Mouse (Mus musculus): ENCODE measurements around the gene Vps33b. TPM values are rescaled to one million over a fixed set of nuclear protein-coding genes. Genes with fewer than 3 reads are reported as not detected.

Vps33b gene
- polyA plus RNA-seq, 1 experiment from 2014 or later = 11.1 TPM

DNA sequence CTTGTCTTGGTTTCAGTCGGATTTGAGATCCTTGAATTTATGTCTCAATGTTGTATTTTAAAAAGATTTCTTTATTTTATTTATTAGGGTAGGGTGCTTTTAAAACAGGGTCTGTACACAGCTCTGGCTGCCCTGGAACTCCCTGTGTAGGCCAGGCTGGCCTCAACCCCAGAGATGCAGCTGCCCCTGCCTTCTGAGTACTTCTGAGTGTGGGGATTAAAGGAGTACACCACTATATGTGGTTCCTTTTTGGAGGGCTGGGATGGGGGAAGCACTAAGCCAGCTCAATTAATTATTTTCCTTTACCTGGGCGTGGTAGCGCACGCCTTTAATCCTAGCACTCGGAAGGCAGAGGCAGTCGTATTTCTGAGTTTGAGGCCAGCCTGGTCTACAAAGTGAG is 27.0 kb downstream of the Vps33b start:
- peak overlapping the region; percentile 16; the same call in 1 of the 2 replicates for H3K4me2 ChIP-seq
- no peaks in the 10 kb centered on the region for H3K9me3 ChIP-seq
- H3K27me3 ChIP-seq = no peaks in the 10 kb centered on the region
- H3K4me1 ChIP-seq = peaks cover 27% of the 10 kb centered on the region
- 0 out of 2 replicates have a peak overlapping the region, but pooled peaks have one; percentile 2 for H3K9ac ChIP-seq
- ATAC-seq (ENCODE audit: borderline replicate concordance, extremely low read depth, low FRiP score, low TSS enrichment) = no peak
- 91% methylated on average over 6 of the region's 6 CpGs for WGBS
- no peak overlapping the region for H3K27ac ChIP-seq
- no peak overlapping the region; the same call in 1 of the 2 replicates for H3K4me3 ChIP-seq
- peaks cover 27% of the 10 kb centered on the region for H3K36me3 ChIP-seq

DNA sequence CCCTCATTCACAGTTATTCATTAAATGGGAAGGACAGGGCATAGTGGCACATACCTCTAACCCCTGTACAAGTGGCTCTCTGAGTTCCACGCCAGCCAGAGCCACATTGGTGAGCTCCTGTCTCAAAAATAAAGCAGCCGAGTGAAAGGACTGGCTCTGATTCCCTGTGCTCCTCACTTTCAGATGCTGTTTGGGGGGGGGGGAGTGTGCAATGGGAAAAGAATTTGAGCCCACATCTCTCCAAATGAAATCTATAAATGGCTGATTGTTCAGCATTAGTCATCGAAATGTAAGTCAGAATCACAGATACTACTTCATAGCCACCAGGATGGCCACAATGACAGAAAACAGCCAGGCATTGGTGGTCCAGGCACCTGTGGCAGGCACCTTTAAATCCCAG is 27.6 kb downstream of the Vps33b start:
- H3K4me2 ChIP-seq = peak overlapping the region; percentile 16; the same call in 1 of the 2 replicates
- H3K9ac ChIP-seq = no peak overlapping the region
- no peaks in the 10 kb centered on the region for H3K9me3 ChIP-seq
- H3K27ac ChIP-seq = no peak overlapping the region
- H3K4me1 ChIP-seq = peaks cover 27% of the 10 kb centered on the region
- peaks cover 32% of the 10 kb centered on the region for H3K36me3 ChIP-seq
- H3K27me3 ChIP-seq = no peaks in the 10 kb centered on the region
- 69% methylated on average over 3 of the region's 3 CpGs for WGBS
- ATAC-seq (ENCODE audit: borderline replicate concordance, extremely low read depth, low FRiP score, low TSS enrichment) = no peak
- no peak overlapping the region for H3K4me3 ChIP-seq

DNA sequence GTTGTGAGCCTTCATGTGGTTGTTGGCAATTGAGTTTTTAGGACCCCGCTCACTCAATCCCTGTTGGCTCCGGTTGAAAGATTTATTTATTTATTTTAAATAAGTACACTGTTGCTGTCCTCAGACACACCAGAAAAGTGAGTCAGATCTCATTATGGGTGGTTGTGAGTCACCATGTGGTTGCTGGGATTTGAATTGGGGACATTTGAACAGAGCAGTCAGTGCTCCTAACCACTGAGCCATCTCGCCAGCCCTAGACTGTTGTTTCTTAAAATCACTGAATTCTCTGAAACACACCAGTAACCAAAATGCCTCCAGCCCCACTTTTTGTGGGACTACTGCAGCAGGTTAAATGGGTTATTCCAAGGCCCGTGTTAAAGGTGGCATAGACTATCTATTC is 29.3 kb downstream of the Vps33b start:
- Histone ChIP-seq H3K4me2 (no peak overlapping the region), H3K9me3 (no peaks in the 10 kb centered on the region), H3K27me3 (no peaks in the 10 kb centered on the region), H3K4me3 (no peak overlapping the region), H3K9ac (no peak overlapping the region), H3K36me3 (peaks cover 46% of the 10 kb centered on the region), H3K4me1 (peaks cover 25% of the 10 kb centered on the region), H3K27ac (no peak overlapping the region)
- 91% methylated on average over 4 of the region's 4 CpGs for WGBS
- ATAC-seq (ENCODE audit: borderline replicate concordance, extremely low read depth, low FRiP score, low TSS enrichment) = no peak

DNA sequence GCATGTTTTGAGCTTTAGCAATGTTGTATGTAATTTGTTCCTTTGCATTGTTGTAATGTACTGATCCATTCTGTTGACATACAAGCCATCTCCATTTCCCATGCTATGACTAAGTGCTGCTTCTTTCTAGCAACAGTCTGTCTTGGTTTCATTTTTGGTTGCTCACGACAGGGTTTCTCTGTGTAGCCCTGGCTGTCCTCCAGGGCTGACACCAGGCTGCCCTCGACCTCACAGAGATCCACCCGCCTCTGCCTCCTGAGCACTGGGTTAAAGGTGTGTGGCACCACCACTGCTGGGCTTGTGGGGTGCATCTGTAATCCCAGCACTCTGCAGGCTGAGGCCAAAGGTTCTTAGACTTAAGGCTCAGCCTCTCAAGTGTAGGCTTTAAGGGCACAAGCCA is 30.1 kb downstream of the Vps33b start:
- no peak overlapping the region for H3K27ac ChIP-seq
- no peaks in the 10 kb centered on the region for H3K27me3 ChIP-seq
- no peak overlapping the region for H3K4me3 ChIP-seq
- H3K9me3 ChIP-seq = no peaks in the 10 kb centered on the region
- peaks cover 54% of the 10 kb centered on the region for H3K36me3 ChIP-seq
- no peak overlapping the region for H3K9ac ChIP-seq
- WGBS = 89% methylated on average over 3 of the region's 3 CpGs
- H3K4me1 ChIP-seq = peaks cover 23% of the 10 kb centered on the region
- ATAC-seq (ENCODE audit: borderline replicate concordance, extremely low read depth, low FRiP score, low TSS enrichment) = no peak
- H3K4me2 ChIP-seq = no peak overlapping the region

DNA sequence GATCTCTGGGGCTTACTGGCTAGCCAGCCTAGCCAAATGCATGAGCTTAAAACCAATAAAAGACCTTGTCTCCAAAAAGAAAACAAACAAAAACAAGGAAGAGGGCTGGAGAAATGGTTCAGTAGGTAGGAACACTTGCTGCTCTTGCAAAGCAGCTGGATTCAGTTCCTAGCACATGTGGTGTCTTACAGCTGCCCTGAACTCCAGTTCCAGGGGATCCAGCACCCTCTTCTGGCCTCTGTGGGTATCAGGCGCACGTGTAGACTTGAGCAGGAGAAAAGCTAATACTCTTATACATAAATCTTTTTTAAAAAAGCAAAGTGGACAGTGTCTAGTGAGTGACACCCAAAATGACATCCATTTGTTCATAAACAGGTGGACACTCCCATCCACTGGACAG is 32.1 kb downstream of the Vps33b start:
- H3K4me1 ChIP-seq = peaks cover 10% of the 10 kb centered on the region
- no peak overlapping the region for H3K4me2 ChIP-seq
- H3K27ac ChIP-seq = no peak overlapping the region
- no peaks in the 10 kb centered on the region for H3K9me3 ChIP-seq
- no peak overlapping the region for H3K4me3 ChIP-seq
- no peaks in the 10 kb centered on the region for H3K27me3 ChIP-seq
- WGBS = 87% methylated on average over 2 of the region's 2 CpGs
- H3K9ac ChIP-seq = no peak overlapping the region
- peaks cover 73% of the 10 kb centered on the region for H3K36me3 ChIP-seq
- ATAC-seq (ENCODE audit: borderline replicate concordance, extremely low read depth, low FRiP score, low TSS enrichment) = no peak

DNA sequence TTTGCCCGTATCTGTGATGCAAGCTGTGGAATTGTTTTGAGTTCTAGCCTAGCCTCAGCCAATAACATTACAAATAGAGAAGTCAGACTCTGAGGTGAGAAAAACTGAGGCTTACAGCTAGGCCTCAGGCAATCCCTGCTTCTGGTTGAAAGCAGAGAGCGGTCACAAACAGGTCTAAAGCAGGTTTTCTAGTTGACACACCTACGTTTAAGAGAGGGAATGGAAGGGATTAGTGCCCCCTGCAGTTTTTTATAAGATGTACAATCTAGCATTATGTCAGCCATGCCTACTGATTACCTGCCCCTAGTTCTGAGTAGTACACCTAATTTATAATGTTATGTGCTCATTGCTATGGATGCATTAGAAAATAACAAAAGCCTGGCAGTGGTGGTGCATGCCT is 38.3 kb downstream of the Vps33b start:
- WGBS = 81% methylated on average over 3 of the region's 3 CpGs

DNA sequence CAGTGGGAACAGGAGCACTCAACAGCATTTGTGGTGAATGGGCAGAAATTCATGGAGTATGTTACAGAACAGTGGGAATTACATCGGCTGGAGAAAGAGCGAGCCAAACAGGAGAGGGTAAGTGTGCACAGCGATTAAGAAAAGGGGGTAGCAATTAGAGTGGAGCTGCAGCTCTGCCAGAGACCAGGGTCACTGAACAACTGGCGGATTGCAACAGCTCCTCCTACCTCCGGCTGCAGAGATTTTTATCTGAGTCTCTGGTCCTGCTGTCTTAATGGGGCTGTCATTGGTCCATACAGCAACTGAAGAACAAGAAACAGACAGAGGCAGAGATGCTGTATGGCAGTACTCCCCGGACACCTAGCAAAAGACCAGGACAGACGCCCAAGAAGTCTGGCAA is 41.3 kb downstream of the Vps33b start:
- Histone ChIP-seq H3K4me2 (no peak overlapping the region), H3K9ac (no peak overlapping the region), H3K27ac (no peak overlapping the region), H3K36me3 (peaks cover 95% of the 10 kb centered on the region), H3K4me3 (no peak overlapping the region), H3K27me3 (no peaks in the 10 kb centered on the region), H3K9me3 (no peaks in the 10 kb centered on the region; the same call in 1 of the 2 replicates), H3K4me1 (no peaks in the 10 kb centered on the region)
- 85% methylated on average over 7 of the region's 7 CpGs for whole genome bisulfite sequencing
- ATAC-seq (ENCODE audit: borderline replicate concordance, extremely low read depth, low FRiP score, low TSS enrichment) = no peak

More for the DNA sequence above, 38.3 kb downstream of the Vps33b start:
- no peaks in the 10 kb centered on the region for H3K4me1 ChIP-seq
- no peak for ATAC-seq (ENCODE audit: borderline replicate concordance, extremely low read depth, low FRiP score, low TSS enrichment)
- H3K27ac ChIP-seq = no peak overlapping the region
- H3K4me2 ChIP-seq = no peak overlapping the region
- no peaks in the 10 kb centered on the region for H3K27me3 ChIP-seq
- H3K4me3 ChIP-seq = no peak overlapping the region
- peaks cover 94% of the 10 kb centered on the region for H3K36me3 ChIP-seq
- no peak overlapping the region for H3K9ac ChIP-seq
- no peaks in the 10 kb centered on the region for H3K9me3 ChIP-seq

DNA sequence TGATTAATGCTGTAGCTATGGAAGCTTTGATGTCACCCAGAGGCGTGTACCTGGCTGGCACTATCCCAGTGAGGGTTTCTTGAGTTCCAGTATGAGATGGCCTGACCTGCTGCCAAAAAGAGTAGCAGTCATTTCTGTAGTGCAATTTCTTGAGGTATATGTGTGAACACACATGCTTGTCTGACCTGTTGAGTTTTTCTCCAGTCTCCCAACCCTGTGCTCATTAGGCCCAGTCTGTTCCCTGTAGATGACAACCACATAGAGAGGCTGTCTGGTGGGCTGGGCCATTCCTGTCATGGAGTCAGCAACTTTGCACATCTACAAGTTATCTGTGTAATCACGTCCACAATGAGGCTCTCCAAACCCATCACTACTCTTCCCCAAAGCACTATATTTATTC is 46.3 kb downstream of the Vps33b start:
- peaks cover 76% of the 10 kb centered on the region for H3K36me3 ChIP-seq
- 78% methylated on average over 2 of the region's 2 CpGs for WGBS
- no peak for ATAC-seq (ENCODE audit: borderline replicate concordance, extremely low read depth, low FRiP score, low TSS enrichment)

DNA sequence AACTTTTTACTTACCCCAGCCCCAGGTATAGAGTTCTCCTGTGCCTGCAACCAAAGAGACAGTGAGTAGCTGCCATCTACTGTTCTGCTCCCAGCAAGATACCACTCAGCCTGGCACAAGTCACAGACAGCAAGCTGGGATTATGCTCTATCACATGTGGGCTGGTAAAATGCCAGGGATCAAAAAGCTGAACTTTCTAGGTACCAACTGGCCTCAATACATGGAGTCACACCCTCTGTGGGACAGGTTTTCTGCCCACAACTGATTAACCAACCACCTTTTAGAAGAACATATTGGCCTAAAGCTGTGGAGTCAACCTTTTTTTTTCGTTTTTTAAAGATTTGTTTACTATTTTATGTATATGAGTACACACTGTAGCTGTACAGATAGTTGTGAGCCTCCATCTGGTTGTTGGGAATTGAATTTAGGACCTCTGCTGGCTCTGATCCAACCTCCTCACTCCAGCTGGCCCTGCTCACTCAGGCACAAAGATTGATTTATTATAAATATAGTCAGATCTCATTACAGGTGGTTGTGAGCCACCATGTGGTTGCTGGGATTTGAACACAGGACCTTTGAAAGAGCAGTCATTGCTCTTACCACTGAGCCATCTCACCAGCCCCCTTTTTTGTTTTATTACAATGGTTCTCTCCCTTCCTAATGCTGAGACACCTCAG is 48.1 kb downstream of the Vps33b start:
- Histone ChIP-seq H3K9ac (no peak overlapping the region), H3K4me3 (no peak overlapping the region), H3K27me3 (no peaks in the 10 kb centered on the region), H3K36me3 (peaks cover 62% of the 10 kb centered on the region), H3K9me3 (no peaks in the 10 kb centered on the region; the same call in 1 of the 2 replicates), H3K4me1 (no peaks in the 10 kb centered on the region), H3K27ac (no peak overlapping the region), H3K4me2 (no peak overlapping the region)
- WGBS = 40% methylated on average over 1 of the region's 1 CpGs
- ATAC-seq (ENCODE audit: borderline replicate concordance, extremely low read depth, low FRiP score, low TSS enrichment) = no peak

More for the DNA sequence above, 46.3 kb downstream of the Vps33b start:
- Histone ChIP-seq H3K9ac (no peak overlapping the region), H3K27me3 (no peaks in the 10 kb centered on the region), H3K4me3 (no peak overlapping the region), H3K9me3 (no peaks in the 10 kb centered on the region; the same call in 1 of the 2 replicates), H3K27ac (no peak overlapping the region), H3K4me1 (no peaks in the 10 kb centered on the region), H3K4me2 (no peak overlapping the region)

DNA sequence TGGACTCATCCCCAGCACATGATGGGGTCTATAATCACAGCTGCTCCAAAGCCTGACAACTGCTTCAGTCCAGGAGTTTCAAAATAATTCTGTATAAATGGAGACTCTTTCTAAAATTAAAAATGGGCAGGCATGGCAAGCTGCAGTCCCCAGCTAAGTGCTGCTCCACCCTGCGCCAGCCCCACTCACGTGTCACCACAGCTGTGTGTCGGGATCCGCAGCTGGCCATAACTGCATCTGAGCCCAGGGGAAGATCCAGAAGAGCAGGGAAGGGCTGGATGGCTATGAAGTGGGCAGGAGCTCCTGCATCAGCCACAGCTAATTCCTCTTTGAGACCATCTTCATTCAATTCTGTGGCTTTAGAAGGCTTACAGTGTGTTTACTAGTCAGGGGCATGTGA is 49.2 kb downstream of the Vps33b start:
- H3K27me3 ChIP-seq = no peaks in the 10 kb centered on the region
- ATAC-seq (ENCODE audit: borderline replicate concordance, extremely low read depth, low FRiP score, low TSS enrichment) = no peak
- H3K9me3 ChIP-seq = no peaks in the 10 kb centered on the region; the same call in 1 of the 2 replicates
- WGBS = 79% methylated on average over 4 of the region's 4 CpGs
- peaks cover 10% of the 10 kb centered on the region for H3K4me1 ChIP-seq
- no peak overlapping the region for H3K4me2 ChIP-seq
- H3K27ac ChIP-seq = no peak overlapping the region
- no peak overlapping the region for H3K9ac ChIP-seq
- H3K36me3 ChIP-seq = peaks cover 51% of the 10 kb centered on the region
- H3K4me3 ChIP-seq = no peak overlapping the region

DNA sequence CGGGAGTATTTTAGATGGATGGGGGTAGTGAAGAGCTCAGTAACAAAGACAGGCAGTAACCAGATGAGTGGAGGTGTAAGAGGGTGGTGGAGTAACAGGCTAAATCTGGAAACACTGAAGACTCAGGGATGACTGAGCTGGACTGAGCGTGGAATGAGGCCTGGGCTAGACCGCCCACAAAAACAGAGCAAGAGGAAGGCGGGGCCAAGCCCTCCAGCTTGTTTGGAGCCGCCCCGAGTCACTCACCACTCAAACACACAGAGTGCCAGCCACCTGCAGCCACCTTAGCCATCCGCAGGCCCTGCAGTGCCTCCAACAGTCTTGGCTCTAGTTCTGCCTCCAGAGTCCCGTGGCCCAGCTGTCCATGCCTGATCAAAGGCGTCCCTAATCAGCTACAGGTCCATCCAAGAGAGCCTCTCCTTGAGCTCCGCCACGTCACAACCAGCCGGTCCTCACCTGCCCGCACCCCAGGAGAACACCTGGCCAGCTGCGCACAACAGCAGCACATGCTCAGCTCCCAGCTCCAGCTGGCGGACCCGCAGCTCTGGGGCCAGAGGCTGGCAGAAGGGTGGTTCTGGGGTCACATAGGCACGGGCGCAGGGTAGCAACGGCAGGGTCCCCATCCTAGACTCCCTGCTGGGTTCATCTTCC is 50.5 kb downstream of the Vps33b start:
- no peak overlapping the region for H3K9ac ChIP-seq
- H3K36me3 ChIP-seq = peaks cover 38% of the 10 kb centered on the region
- H3K27ac ChIP-seq = no peak overlapping the region
- 67% methylated on average over 19 of the region's 19 CpGs for WGBS
- H3K4me2 ChIP-seq = no peak overlapping the region
- H3K4me1 ChIP-seq = peaks cover 12% of the 10 kb centered on the region
- no peak overlapping the region for H3K4me3 ChIP-seq
- ATAC-seq (ENCODE audit: borderline replicate concordance, extremely low read depth, low FRiP score, low TSS enrichment) = no peak
- no peaks in the 10 kb centered on the region for H3K27me3 ChIP-seq
- H3K9me3 ChIP-seq = no peaks in the 10 kb centered on the region; the same call in 1 of the 2 replicates

DNA sequence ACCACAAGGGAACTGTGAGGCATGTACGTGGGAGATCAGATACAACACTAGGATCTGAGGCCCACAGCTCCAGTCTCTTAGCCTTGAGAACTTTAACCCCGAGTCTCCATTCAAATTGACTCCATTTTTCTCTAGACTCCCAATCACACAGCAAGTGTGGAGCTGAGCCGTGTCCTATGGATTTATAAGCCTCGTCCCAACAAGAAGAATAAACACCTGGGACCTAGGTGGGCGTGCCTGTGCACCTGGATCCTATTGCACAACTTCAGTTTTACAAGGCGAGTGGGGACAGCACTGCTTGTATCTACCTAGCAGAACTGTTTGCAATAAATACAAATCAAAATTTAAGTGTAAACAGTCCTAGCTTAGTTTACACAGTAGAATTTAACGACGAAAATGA is 53.9 kb downstream of the Vps33b start:
- WGBS = 15% methylated on average over 8 of the region's 8 CpGs

More for the DNA sequence above, 53.9 kb downstream of the Vps33b start:
- peak overlapping the region; percentile 57 for H3K9ac ChIP-seq
- no peaks in the 10 kb centered on the region for H3K9me3 ChIP-seq
- no peaks in the 10 kb centered on the region for H3K27me3 ChIP-seq
- H3K27ac ChIP-seq = peak overlapping the region; percentile 93
- no peak for ATAC-seq (ENCODE audit: borderline replicate concordance, extremely low read depth, low FRiP score, low TSS enrichment)
- H3K4me3 ChIP-seq = peak overlapping the region; percentile 77
- H3K4me1 ChIP-seq = peaks cover 16% of the 10 kb centered on the region
- H3K4me2 ChIP-seq = peak overlapping the region; percentile 76
- peaks cover 43% of the 10 kb centered on the region for H3K36me3 ChIP-seq

Data from lung, embryonic 15.5 days (tissue).